Mouse (Mus musculus): ENCODE data around the gene Tmem115. TPM values are rescaled to one million over a fixed set of nuclear protein-coding genes. Genes with fewer than 3 reads are reported as not detected.
A peak's percentile ranks its signal among the peaks of the same experiment; 100 is the strongest.

Gene Tmem115
- polyA plus RNA-seq, 1 experiment = 29.7 TPM

DNA sequence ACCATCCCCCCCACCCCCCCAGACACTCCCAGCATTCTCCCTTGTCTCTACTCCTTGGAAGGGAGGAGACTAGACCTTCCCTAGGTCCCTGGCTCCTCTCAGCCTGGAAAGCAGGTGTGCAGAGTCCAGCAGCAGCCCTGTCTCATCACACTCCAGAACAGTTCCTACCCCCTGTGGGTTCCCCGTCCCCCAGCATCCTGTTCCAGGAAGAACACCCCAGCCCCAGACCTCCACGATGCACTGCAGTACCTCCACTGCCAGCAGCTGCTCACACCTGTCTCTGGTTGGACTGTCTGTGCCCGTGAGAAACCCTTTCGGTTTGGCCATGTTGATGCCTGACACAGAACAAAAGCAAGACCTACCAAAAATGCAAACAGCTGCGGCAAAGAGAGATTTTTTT, 12.6 kb upstream of the Tmem115 start:
- no peak for DNase-seq (ENCODE audit: extremely low spot score in 1 of 2, low spot score in 1 of 2)

DNA sequence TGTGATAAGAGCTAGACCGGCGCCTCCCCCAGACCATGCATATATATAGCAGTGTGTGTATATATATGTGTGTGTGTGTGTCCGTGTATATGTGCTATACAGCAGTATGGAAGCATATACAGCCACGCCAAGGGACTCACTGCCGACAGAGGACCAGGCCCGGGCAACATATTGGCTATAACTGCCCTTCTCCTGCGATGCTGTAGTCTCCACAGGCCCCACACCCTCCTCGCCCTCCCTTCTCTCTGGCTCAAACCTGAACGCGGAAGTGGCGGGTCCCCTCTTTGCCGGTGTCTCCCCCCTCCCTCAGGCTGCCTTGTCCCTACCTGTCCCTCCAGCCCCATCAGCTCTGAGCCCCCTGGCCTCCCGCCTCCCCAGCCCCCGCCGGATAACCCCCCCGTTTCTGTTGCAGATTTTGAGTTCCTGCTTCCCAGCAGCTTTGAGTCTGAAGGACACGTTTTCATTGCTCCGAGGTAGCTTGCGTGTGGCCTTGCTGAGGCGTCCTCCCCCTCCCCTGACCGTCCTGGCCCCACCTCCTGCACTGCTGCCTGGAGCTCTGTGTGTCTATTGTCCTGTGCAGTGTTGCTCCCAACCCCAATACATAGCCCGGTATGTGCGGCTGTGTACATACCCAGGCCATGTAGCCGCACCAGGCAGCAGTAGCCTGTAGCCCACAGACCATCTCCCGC, 11.9 kb upstream of the Tmem115 start:
- no peak for DNase-seq (ENCODE audit: extremely low spot score in 1 of 2, low spot score in 1 of 2)

DNA sequence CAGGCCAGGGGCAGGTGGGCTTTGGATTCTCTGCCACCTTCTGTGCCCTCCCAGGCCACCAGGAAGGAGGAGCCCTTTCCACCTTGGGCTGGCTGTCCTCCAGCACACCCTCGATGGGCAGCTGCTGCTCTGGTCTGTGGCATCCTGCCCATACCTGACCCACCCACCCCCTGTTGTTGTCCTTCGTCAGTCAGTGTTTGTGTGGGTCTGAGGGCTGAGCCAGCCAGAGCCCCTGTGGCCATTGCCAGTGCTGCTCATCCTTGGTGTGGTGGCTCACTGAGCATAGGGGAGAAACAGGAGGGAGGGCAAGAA, 11.4 kb upstream of the Tmem115 start:
- DNase-seq (ENCODE audit: extremely low spot score in 1 of 2, low spot score in 1 of 2) = no peak

DNA sequence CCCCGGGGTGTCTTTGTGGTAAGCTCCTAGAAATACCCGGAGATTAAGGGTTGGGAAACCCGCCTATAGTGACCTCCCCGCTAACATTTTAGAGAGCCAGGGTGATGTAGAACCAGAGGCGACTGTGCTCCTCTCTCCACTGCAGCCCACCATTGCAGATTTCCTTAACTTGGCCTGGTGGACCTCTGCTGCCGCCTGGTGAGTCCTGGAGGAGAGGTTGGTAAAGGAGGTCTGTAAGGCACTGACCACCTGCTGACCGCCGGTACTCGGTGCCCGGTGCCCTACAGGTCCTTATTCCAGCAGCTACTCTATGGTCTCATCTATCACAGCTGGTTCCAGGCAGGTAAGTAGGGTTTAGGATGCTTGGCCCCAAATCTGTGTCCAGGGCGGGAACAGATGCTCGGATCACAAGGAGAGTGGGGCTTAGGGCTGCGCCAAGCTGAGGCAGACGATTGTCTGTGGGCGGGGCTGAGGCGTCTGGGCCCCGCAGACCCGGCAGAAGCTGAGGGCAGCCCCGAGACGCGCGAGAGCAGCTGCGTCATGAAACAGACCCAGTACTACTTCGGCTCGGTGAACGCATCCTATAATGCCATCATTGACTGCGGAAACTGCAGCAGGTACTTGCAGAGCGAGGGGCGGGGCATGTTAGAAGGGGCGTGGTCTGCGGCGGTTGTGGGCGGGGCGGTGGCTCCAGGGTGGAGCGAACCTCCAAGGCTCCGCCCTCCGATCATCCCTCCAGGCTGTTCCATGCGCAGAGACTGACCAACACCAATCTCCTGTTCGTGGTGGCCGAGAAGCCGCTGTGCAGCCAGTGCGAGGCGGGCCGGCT, 7.3 kb upstream of the Tmem115 start:
- DNase-seq (ENCODE audit: extremely low spot score in 1 of 2, low spot score in 1 of 2) = peak in 1 of 2 experiments; percentile 81

DNA sequence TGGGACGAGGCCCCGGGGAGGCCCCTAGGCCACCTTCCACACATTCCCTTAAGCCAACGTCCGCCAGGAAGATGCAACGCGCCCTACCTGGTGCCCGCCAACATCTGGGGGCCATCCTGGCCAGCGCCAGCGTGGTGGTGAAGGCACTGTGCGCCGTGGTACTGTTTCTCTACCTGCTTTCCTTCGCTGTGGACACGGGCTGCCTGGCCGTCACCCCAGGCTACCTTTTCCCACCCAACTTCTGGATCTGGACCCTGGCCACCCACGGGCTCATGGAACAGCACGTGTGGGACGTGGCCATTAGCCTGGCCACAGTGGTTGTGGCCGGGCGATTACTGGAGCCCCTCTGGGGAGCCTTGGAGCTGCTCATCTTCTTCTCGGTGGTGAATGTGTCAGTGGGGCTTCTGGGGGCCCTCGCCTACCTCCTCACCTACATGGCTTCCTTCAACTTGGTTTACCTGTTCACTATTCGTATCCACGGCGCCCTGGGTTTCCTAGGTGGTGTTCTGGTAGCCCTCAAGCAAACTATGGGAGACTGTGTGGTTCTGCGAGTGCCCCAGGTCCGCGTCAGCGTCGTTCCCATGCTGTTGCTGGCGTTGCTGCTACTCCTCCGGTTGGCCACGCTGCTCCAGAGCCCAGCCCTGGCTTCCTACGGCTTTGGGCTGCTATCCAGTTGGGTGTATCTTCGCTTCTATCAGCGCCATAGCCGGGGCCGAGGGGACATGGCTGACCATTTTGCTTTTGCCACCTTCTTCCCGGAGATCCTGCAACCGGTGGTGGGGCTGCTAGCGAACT, 860 bp downstream of the Tmem115 start:
- DNase-seq (ENCODE audit: extremely low spot score in 1 of 2, low spot score in 1 of 2) = no peak

DNA sequence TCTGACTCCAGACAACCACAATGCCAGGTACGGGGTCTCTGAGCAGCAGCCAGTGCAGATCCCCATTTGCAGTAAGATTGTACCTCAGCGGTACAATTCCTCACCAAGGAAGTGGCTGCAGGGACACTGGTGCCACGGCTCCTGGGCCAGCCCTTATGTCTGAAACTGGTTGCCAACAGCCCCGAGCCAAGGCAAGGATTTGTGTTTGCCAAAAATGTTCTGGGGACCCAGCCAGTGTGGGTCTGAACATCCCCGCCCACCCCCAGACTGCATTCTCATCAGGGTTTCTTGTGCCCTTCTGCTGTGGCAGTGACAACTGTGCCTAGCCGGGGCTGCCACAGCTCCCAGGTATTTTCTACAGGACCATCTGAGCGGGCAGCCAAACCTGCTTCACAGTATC, 4.5 kb downstream of the Tmem115 start:
- no peak for DNase-seq (ENCODE audit: extremely low spot score in 1 of 2, low spot score in 1 of 2)

DNA sequence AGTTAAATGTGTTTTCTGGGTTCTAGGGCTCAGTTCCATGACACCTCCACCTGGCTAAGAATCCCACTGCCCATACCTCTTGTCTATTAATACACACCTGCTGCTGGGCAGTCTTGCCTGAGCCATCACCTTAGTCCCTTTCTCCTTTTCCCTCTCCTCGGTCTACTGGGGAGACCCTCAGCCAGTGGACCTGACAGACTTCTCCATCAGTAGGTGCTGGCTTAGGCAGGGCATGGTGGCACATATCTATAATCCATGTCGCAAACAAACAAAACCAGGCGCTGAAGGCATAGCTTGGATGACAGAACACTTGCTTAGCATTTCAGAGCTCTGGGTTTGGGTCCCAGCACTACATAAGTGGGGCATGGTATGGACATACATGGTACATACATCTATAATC, 5.0 kb downstream of the Tmem115 start:
- no peak for DNase-seq (ENCODE audit: extremely low spot score in 1 of 2, low spot score in 1 of 2)

DNA sequence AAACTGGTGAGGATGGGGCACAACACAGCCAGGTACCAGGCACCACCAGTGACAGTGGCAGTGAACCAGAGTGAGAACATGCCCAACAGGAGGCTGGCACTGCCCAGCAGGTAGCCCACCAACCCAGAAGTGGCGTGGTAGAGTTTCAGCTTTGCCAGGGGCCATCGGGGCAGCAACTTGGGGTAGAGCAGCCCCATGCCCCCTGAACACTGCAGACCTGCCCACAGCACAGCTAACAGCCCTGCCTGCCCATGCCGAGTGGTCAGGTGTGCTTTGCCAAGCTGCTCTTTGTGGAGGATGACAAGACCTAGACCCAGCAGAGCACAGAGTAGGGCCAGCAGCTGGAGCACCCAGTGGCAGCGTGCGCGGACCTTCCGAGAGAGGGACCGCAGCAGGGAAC, 6.2 kb downstream of the Tmem115 start:
- DNase-seq (ENCODE audit: extremely low spot score in 1 of 2, low spot score in 1 of 2) = no peak

DNA sequence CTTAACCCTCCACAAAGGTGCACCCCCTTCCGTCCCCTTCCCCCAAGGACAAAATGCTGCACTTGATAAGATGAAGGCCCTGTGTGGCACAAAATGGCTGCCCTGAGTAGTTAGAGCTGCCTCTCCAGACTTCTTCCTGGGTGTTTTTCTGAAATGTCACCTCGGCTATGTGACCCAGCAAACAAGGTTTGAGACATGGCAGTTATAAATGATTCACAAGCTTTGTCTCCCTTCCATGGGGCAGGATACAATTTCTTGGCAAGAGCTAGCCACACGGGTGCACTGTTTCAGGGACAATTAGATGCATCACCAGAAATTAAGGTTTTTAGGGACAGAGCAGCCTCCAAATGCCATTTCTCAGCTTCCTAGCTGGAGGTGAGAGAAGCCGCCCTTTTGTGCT, 6.7 kb downstream of the Tmem115 start:
- DNase-seq (ENCODE audit: extremely low spot score in 1 of 2, low spot score in 1 of 2) = no peak

DNA sequence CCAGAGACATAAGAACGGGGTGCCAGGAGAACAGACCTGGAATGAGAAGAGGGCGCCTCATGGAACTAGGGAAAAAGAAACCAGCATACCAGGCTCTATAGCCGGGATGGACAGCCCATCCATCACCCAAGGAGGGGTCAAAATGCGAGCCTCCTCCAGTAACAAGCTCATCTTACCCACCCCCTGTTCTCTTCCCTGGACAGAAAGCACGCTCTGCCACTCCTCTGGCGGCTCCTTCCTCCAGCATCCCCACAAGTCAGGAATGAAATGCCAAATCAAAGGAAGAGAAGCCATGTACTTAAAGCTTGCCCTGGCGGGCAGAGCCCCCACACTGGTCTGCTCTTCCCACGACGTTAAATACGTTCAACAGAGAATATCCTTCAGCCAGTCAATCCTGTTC, 7.3 kb downstream of the Tmem115 start:
- no peak for DNase-seq (ENCODE audit: extremely low spot score in 1 of 2, low spot score in 1 of 2)

DNA sequence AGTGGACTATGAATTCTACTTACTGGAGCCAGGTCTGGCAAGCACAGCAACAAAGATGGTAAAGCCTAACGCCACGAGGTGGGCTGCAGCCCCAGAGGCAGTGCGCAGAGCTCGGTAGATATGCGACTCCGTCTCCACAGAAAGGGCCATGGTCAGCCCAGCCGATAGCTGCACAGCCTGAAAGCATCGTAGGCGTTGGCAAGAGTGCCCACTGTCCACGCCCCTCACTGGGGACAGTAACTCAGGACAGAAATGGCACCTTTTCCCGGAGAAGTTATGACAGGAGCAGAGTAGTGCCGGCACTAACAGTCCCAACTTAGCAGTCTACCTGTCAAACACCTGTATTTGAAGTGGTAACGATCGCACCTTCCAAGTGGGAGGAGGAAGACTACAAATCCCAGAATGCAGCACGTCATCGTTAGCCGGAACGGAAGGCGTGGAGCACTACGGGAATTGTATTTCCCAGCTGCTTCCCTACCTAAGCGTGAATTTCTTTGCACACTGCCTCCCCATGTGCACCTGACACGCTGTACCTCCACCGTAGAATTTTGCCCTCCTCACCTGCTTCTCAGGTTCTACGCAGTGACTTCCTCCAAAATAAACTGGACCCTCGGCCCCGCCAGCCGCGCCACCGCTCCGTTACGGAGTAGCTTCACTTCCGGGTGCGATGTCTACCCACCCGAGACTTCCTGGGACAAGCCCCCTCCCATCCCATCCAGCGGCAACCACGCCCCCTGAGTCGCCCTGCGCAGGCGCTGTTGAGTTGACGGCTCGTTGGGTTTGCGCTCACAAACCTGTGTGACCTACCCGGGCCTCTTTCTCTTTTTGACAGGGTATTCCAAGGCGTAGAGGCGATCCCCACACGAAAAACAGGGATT, 8.0 kb downstream of the Tmem115 start, which contains the start of the genes Cyb561d2 and Nprl2:
TSS of gene Cyb561d2 (minus strand) at position 720 of the 878 bp plus-strand sequence.
TSS of gene Nprl2 (plus strand) at position 753 of the 878 bp plus-strand sequence.
- peak; percentile 88 to 96 for DNase-seq (ENCODE audit: extremely low spot score in 1 of 2, low spot score in 1 of 2)

DNA sequence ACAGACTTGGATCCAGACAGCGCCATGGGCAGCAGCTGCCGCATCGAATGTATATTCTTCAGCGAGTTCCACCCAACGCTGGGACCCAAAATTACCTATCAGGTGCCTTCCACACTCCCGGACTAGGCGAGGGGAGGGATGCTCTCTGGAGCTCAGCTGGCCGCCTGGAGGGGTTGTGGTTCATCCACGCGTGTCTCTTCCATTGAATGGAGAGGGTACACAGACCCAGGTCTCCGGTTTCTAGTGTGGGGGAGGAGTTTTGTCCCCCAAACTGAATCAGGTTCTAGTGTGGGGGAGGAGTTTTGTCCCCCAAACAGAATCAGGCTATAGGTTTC, 8.6 kb downstream of the Tmem115 start:
- DNase-seq (ENCODE audit: extremely low spot score in 1 of 2, low spot score in 1 of 2) = no peak

DNA sequence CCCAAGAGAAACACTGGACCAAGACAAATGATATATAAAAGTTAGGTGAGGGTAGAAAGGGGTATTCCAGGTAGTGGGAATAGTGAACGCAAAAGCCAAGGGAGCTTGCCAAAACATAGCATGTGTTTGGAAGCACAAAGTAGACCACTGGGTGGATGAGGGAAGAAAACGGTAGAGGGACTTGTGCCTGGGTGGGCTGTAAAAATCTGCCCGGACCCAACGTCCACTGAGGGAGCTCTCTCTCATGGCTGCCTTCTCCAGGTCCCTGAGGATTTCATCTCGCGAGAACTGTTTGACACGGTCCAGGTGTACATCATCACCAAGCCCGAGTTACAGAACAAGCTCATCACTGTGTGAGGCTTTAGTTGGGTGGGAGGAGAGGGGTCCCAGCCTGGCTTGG, 9.0 kb downstream of the Tmem115 start:
- DNase-seq (ENCODE audit: extremely low spot score in 1 of 2, low spot score in 1 of 2) = no peak

DNA sequence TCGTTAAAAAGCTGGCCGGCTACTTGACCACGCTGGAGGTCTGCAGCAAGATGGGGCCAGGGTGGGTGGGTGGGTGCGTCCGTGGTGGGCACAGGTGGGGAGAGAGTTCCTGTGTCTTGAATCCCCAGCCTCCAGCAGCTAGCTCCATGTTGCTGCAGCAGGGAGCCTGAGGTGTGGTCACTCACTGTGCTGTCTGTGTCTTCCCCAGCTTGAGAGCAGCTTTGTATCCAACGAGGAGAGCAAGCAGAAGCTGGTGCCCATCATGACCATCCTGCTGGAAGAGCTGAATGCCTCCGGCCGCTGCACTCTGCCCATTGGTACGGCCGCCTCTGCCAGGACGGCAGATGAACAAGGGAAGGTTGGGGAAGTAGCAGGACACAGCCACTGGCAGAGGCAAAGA, 9.6 kb downstream of the Tmem115 start:
- no peak for DNase-seq (ENCODE audit: extremely low spot score in 1 of 2, low spot score in 1 of 2)

DNA sequence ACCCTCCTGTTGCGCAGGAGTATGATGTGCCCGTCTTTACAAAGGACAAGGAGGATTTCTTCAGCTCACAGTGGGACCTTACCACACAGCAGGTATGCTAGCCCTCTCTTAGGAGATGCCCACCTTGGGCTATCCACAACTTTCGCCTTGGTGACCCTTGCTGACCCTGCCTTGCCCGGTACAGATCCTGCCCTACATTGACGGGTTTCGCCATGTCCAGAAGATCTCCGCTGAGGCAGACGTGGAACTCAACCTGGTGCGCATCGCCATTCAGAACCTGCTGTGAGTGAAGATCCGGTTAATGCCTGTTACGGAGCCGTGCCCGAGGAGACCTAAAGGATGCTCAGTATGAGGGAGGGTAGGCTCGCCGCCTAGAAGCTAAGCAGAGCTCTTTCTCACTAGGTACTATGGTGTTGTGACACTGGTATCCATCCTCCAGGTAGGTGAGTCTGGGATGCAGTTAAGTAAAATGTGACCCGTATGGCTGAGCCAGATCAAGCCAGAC, 10.5 kb downstream of the Tmem115 start:
- no peak for DNase-seq (ENCODE audit: extremely low spot score in 1 of 2, low spot score in 1 of 2)

DNA sequence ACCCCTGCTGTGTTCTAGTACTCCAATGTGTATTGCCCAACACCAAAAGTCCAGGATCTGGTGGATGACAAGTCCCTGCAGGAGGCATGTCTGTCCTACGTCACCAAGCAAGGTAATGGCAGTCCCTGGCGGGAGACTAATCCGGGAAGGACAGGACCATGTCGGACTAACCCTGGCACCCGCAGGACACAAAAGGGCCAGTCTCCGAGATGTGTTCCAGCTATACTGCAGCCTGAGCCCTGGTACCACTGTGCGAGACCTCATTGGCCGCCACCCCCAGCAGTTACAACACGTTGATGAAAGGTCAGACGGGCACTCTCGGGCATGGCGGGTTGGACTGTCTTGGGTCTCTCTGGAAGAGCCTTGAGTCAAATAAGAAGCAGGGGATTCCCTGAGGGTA, 11.0 kb downstream of the Tmem115 start:
- DNase-seq (ENCODE audit: extremely low spot score in 1 of 2, low spot score in 1 of 2) = no peak

DNA sequence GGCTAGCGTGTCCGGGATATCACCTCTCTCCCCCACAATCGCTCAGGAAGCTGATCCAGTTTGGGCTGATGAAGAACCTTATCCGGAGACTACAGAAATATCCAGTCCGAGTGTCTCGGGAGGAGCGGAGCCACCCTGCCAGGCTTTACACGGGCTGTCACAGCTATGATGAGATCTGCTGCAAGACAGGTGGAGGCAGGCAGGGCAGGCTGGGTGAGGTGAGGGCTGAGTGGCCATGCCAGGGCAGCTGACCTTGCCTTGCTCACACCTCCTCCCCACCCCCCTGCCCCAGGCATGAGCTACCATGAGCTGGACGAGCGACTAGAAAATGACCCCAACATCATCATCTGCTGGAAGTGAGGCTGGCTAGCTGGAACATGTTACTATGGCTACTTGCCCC, 11.5 kb downstream of the Tmem115 start:
- no peak for DNase-seq (ENCODE audit: extremely low spot score in 1 of 2, low spot score in 1 of 2)

DNA sequence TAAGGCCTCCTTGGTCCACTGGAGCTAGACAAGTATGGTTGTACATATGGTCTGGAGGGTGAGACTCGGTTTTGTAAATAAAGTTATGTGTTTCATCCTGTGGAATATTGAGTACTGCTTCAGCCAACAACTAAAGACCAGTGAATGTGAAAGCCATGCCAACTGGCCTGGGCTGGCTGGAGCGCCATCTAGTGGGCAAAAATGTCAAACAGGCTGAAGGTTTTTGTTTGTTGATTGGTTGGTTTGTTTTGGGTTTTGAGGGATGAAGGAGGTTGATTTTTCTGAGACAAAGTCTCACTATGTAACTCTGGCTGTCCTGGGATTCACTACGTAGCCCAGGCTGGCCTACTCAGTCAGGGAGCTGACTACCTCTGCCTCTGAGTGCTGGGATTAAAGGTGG, 11.9 kb downstream of the Tmem115 start:
- DNase-seq (ENCODE audit: extremely low spot score in 1 of 2, low spot score in 1 of 2) = peak in 1 of 2 experiments; percentile 86

DNA sequence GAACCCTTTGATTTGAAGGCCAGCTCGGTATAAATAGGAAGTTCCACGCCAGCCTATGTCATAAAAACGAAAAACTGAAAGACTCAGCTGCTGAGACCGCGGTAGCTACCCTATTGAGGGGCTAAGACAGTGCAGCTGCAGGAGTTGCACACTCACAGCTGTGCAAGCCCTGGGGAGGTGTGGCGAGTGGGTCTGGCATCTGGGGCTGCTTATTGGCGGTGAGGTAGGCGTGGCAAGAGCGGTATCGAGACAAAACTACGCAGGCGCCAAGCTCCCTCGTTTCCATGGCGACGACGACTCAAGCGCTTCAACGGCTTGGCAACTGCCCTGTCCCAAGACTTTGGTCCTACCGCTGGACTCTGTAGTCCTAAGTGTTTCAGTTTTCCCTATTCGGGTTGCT, 13.3 kb downstream of the Tmem115 start, which contains the start of gene Zmynd10:
TSS of gene Zmynd10 (plus strand) at position 273 of the 400 bp plus-strand sequence.
- peak; percentile 83 to 92 for DNase-seq (ENCODE audit: extremely low spot score in 1 of 2, low spot score in 1 of 2)

DNA sequence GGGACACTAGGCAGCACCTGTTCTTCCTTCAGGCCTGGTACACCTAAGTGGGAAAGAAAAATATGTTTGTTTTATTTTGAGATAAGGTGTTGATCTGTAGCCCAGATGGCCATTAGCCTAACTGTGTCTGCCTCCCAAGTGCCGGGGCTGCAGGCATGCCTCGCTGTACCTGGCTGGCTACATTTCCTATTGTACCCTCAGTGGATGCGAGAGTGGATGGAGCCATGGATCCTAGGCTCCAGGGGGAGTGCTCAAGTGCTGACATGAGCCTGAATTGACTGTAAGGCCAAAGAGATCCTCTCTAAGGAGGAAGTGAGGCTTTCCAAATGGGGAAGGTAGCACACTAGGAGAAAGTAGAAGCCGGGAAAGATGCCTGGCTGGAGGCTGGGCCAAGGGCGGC, 14.2 kb downstream of the Tmem115 start:
- DNase-seq (ENCODE audit: extremely low spot score in 1 of 2, low spot score in 1 of 2) = no peak
